Mouse (Mus musculus): ENCODE data around the gene Snapin.

Gene Snapin

DNA sequence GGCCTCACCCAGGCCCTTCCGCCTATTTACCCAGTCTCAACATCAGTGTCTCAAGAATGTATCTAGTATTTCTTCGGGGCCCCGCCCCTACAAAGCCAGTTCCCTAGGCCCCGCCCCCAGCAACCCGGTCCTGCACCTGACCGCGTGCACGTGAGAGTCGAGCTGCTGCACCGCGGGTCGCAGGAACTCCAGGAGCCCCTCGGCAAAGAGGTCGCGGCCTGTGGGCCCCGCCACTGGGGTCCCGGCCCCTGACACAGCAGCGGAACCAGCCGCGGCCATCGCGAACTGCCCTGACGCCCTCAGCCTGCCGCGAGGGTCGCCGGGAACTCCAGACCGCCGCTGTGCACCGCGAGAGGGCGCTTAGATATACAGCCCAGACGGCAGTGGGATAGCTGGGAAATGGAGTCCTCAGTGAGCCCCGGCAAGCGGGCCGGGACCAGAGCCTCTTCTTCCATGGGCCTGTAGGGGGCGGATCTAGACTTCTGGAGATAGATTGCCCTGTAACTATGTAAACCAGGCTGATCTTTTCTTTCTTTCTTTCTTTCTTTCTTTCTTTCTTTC, at the start of gene Snapin:
Snapin (minus strand) TSS at position 338 of the 561 bp plus-strand sequence.
- peak; percentile 97 for DNase-seq (ENCODE audit: extremely low spot score, low spot score)

GRCm38 (mm10) chr3:90537905-90538296, 47.1 kb upstream of the Snapin start:
- DNase-seq (ENCODE audit: extremely low spot score, low spot score) = no peak

DNA sequence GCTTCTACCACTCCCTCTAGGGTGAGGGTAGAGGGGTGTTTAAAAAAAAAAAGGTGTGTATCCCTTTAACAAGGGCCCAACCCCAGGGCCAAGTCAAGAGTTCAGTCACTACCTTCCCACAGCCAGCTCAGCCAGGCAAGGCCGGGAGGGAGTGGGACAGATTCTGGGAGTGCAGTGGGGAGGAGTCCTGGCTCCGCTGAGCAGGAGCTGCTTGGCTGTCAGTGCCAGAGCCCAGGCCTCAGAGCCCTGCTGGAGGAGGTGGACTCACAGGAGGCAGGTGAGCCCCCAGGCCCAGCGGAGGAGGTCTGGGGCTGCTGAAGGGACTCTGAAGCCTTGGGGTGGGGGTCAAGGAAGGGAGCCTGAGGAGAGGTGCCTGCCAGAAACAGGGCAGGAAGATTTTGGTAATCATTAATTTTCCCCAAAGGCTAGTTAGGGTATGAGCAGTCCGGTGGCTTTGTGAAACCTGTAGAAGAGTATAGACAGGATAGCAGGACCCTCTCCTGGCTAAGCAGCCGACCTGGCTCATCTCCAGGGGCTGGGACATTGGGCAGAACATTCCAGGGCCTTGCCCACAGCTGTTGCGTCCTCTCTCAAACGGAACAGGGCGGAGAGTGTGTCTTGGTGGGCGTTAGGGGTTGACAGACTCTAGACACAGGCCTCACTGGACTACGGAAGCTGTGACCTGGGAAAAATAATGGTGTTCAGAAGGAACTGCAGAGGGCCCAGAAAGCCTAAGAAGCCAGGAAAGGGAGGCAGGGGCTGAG, 46.5 kb upstream of the Snapin start, which contains the start of gene S100a16:
S100a16 (plus strand) TSS at position 114 of the 764 bp plus-strand sequence.
- no peak for DNase-seq (ENCODE audit: extremely low spot score, low spot score)

GRCm38 (mm10) chr3:90535446-90535845, 44.6 kb upstream of the Snapin start:
- no peak for DNase-seq (ENCODE audit: extremely low spot score, low spot score)

DNA sequence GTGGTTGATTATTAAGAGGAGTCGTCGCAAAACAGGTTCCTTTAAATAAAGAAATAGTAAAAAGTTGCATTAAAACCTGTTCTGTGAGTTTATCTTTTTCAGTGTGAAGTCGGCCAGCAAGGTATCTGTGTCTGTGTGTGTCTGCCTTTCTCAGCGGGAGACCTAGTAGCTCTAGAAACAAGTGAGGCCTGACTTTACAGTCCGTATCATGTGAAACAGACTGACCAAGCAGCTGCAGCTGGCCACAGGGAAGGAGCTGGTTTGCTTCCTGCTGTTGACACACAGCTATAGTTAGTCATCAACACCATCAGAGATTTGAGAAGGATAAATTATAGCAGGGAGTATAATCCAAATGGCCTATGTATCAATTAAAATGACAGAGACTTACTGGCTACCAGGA, 40.9 kb upstream of the Snapin start:
- DNase-seq (ENCODE audit: extremely low spot score, low spot score) = no peak

GRCm38 (mm10) chr3:90527291-90527873, 36.5 kb upstream of the Snapin start:
- no peak for DNase-seq (ENCODE audit: extremely low spot score, low spot score)

DNA sequence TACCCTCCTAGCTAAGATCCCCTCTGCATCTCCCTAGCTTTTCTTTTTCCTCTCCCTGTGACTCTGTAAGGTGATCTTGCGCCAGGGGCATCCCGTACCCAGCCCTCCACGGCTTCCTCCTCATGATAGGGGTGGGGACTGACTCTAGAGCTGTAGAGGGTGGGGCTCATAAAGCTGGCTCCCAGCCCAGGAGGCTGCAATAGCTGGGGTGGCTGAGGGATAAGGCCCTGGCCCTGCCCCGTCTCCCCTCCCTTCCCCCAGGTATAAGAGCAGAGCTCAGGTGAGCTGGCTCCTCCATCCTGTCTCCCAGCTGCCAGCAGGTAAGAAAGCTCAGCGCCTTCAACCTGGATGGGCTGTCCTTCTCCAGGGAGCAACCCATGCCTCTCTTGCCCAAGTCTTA, 35.7 kb upstream of the Snapin start, which contains the start of gene S100a14:
S100a14 (plus strand) TSS at position 277 of the 400 bp plus-strand sequence.
- DNase-seq (ENCODE audit: extremely low spot score, low spot score) = no peak

DNA sequence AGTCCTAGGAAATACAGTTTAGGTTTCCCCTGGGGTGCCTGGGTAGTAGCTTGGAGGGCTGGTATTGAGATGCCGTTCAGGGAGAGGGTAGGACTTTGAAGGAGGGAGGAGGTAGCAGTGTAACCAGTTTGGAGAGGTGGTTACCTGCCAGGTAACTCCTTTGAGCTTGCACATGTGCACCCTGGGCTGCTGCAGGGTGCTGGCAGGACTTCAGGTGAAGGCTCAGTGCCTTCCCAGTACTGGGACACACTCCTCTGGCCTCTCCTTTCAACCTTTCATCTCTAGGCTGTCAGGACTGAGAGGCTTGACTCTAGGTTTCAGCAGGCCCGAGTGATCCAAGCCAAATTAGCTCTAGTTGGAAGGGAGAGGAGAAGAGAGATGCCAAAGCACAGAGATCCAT, 35.2 kb upstream of the Snapin start:
- DNase-seq (ENCODE audit: extremely low spot score, low spot score) = no peak

- no peak for DNase-seq (ENCODE audit: extremely low spot score, low spot score)
Measured at GRCm38 (mm10) chr3:90525421-90525820, 34.6 kb upstream of the Snapin start.

GRCm38 (mm10) chr3:90517711-90518110, 26.9 kb upstream of the Snapin start:
- no peak for DNase-seq (ENCODE audit: extremely low spot score, low spot score)

GRCm38 (mm10) chr3:90515789-90516188, 25.0 kb upstream of the Snapin start:
- DNase-seq (ENCODE audit: extremely low spot score, low spot score) = no peak

GRCm38 (mm10) chr3:90515242-90515641, 24.4 kb upstream of the Snapin start:
- DNase-seq (ENCODE audit: extremely low spot score, low spot score) = no peak

DNA sequence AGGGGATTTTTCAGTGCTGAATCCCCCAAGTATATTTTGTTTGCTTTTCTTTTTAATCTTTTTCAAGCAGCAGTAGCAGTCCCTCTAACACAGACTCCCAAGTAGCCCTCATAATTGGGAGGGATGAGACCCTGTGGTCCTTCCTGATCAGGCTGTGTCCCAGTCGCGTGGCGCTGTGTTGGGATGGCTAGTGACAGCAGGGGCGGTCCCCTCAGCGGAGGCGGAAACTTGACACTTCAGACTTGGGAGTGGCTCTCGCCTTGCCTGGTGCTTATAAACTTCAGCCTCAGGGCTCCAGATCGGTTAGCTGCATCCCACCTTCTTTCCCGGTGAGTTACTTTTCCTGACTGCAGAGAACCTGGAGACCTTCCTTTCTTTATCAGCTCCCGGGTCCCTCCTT, 23.9 kb upstream of the Snapin start:
- DNase-seq (ENCODE audit: extremely low spot score, low spot score) = peak; percentile 66

DNA sequence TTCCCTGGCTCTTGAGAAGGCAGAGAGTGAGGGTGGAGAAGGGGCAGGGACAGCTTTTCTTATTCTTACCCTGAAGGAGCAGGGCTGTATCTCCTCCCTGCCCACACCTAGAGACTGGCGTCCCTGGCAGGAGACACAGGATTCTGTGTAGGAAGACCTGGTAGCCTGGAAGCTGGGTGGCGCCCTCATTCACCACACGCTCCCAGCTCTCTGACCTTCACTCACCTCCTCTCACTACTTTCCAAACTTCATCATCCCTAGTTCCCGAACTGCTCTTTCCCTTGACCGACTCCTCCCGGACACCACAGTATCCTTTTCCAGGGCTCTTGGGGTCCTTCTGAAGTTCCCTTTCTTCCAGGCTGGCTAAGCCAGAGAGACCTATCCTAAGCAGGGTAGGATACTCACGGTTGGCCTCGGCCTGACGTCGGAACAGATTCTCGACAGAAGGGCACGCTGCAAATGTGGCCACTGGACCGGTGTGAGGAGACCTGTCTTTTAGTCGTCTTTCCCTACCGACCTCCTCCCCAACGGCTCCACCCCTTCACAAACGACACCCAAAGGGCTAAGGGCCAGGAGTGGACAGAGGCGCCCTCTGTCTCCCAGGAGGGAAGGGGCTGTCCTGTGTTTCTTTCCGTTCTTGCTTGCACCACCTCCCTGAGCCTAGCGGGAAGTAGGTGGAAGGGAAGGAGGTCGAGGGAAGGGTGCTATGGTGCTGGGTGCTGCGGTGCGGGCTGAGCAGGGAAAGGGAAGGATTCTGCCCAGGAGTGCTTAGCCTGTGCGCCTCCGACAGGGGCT, 23.2 kb upstream of the Snapin start, which contains the start of the genes S100a1 and S100a13:
S100a1 (minus strand) TSS at position 597 of the 795 bp plus-strand sequence.
S100a13 (plus strand) TSS at position 640 of the 795 bp plus-strand sequence.
- peak; percentile 48 for DNase-seq (ENCODE audit: extremely low spot score, low spot score)

GRCm38 (mm10) chr3:90512948-90513642, 22.3 kb upstream of the Snapin start:
- DNase-seq (ENCODE audit: extremely low spot score, low spot score) = no peak

- DNase-seq (ENCODE audit: extremely low spot score, low spot score) = no peak
Measured at GRCm38 (mm10) chr3:90512276-90512675, 21.4 kb upstream of the Snapin start.

- no peak for DNase-seq (ENCODE audit: extremely low spot score, low spot score)
Measured at GRCm38 (mm10) chr3:90509747-90510123, 18.9 kb upstream of the Snapin start.

GRCm38 (mm10) chr3:90508950-90509746, 18.3 kb upstream of the Snapin start, which contains the start of gene Chtop:
Gene Chtop, minus strand, starts transcription at chr3:90509498.
- DNase-seq (ENCODE audit: extremely low spot score, low spot score) = peak; percentile 99

DNA sequence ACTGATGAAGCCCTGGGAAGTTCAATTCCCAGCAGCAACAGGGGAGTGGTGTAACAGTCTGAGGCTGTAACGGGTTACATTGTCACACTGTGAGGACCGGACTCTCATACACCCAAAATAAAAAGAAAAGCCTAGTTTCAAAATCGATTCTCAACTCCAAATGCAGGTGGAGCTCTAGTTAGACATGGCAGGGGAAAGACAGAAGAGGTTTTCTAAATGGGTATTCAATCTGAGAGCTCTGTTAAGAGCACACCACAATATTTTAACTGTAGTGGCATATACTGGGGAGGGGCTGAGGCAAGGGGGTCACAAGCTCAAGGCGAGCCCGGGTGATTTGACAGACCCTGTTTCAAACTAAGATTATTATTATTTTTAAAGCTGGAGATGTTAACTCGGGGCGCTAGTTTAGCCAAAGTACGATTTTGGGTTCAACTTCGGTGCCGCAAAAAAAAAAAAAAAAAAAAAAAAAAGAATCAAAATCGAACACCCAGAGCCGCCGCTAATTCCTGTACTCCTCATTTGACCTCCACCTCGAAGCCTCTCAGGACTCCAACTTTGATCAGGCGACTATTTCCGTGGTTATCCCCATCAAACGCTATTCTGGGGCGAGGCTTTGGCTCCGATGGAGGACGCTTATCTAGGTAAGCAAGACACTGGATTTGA, 17.6 kb upstream of the Snapin start:
- DNase-seq (ENCODE audit: extremely low spot score, low spot score) = no peak

Measured in neural tube, embryonic 10.5 days (tissue).